Mouse (Mus musculus): ENCODE data around the gene Palld. TPM values are rescaled to one million over a fixed set of nuclear protein-coding genes. Genes with fewer than 3 reads are reported as not detected.

Gene Palld
- total RNA-seq, 2 experiments from 2014 or later = 311 to 316 TPM

GRCm38 (mm10) chr8:61682902-61683301 is 219.6 kb downstream of the Palld start:
- DNase-seq = no peak

GRCm38 (mm10) chr8:61681217-61681616 is 221.3 kb downstream of the Palld start:
- no peak for DNase-seq

- peak; percentile 81 for DNase-seq
Measured at GRCm38 (mm10) chr8:61677227-61677626, 225.3 kb downstream of the Palld start.

- peak; percentile 5 for DNase-seq
Measured at GRCm38 (mm10) chr8:61671151-61671550, 231.3 kb downstream of the Palld start.

GRCm38 (mm10) chr8:61670376-61670775 is 232.1 kb downstream of the Palld start:
- peak; percentile 4 for DNase-seq

GRCm38 (mm10) chr8:61666919-61667318 is 235.6 kb downstream of the Palld start:
- no peak for DNase-seq

GRCm38 (mm10) chr8:61665021-61665420 is 237.5 kb downstream of the Palld start:
- peak; percentile 46 for DNase-seq

- DNase-seq = no peak
Measured at GRCm38 (mm10) chr8:61664162-61664561, 238.3 kb downstream of the Palld start.

- no peak for DNase-seq
Measured at GRCm38 (mm10) chr8:61662829-61663228, 239.7 kb downstream of the Palld start.

GRCm38 (mm10) chr8:61661611-61662010 is 240.9 kb downstream of the Palld start:
- DNase-seq = no peak

- no peak for DNase-seq
Measured at GRCm38 (mm10) chr8:61660961-61661360, 241.5 kb downstream of the Palld start.

- no peak for DNase-seq
Measured at GRCm38 (mm10) chr8:61651955-61652354, 250.5 kb downstream of the Palld start.

GRCm38 (mm10) chr8:61646195-61646835 is 256.2 kb downstream of the Palld start:
- peak; percentile 1 for DNase-seq

- peak; percentile 4 for DNase-seq
Measured at GRCm38 (mm10) chr8:61645642-61646041, 256.8 kb downstream of the Palld start.

- DNase-seq = peak; percentile 3
Measured at GRCm38 (mm10) chr8:61643215-61643614, 259.3 kb downstream of the Palld start.

GRCm38 (mm10) chr8:61642358-61642847 is 260.1 kb downstream of the Palld start:
- DNase-seq = peak; percentile 63

GRCm38 (mm10) chr8:61639596-61639995 is 262.9 kb downstream of the Palld start:
- DNase-seq = peak; percentile 2

- DNase-seq = peak; percentile 3
Measured at GRCm38 (mm10) chr8:61639008-61639407, 263.5 kb downstream of the Palld start.

GRCm38 (mm10) chr8:61637736-61638135 is 264.8 kb downstream of the Palld start:
- DNase-seq = no peak

- DNase-seq = no peak
Measured at GRCm38 (mm10) chr8:61634811-61635210, 267.7 kb downstream of the Palld start.

- DNase-seq = no peak
Measured at GRCm38 (mm10) chr8:61632331-61632730, 270.2 kb downstream of the Palld start.

- no peak for DNase-seq
Measured at GRCm38 (mm10) chr8:61629631-61629968, 272.9 kb downstream of the Palld start.

GRCm38 (mm10) chr8:61628938-61629630 is 273.4 kb downstream of the Palld start:
- DNase-seq = no peak
